ENCODE assay signal across 17 mouse cellular contexts in the genomic region with DNA sequence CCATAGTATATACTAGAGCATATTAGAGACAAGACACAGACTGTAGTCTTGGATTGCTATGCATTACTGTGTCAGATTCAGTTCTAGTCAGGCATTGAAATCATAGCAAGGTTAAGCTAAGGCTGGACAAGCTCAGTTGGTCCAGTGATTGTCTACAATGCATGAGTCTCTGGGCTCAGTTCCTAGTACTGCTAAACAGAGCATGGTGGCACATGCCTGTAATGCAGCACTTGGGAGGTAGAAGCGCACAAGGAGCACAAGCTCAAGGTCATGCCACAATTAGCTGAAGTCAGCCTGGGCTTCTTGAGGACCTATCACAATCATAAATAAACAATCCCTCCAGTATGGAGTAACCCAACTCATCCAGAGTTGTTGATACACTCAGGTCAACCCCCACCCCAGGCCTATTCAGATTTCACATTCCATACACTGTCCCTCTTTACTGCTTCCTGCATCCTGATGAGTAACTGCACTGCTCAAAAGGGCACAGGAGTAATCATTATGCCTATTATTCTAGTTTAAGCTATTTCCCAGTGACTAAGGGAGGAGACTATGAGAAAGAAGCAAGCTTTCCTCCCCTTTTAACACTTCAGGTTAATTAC.
"Had no signal": no experiment of that assay in that cellular context is flagged by ENCODE, and none has a peak within 500 bp of the region (broad histone marks: within the 10 kb centered on the region; RNA-seq: fewer than 3 reads in every experiment).

No protein-coding gene starts in this region.

- H3K9ac ChIP-seq: limb, embryonic 12.5 days; limb, embryonic 15.5 days; liver, embryonic 14.5 days; liver, postnatal 0 days; lung, embryonic 14.5 days; midbrain, embryonic 13.5 days; neural tube, embryonic 13.5 days had no signal

- ATAC-seq: liver, postnatal 0 days; lung, postnatal 0 days; midbrain, embryonic 13.5 days; midbrain, embryonic 16.5 days had no signal

- DNase-seq: kidney, adult 8-10 months; left cerebral cortex, postnatal 4 days; liver, postnatal 0 days; lung, embryonic 14.5 days; lung, postnatal 36 days; thymus, postnatal 25 days had no signal

- H3K9me3 ChIP-seq: limb, embryonic 12.5 days; limb, embryonic 15.5 days; megakaryocyte, embryonic 14.5 days; midbrain, embryonic 10.5 days; midbrain, embryonic 13.5 days; neural tube, embryonic 13.5 days had no signal

- H3K4me1 ChIP-seq: limb, embryonic 12.5 days; limb, embryonic 15.5 days; megakaryocyte, embryonic 14.5 days; midbrain, embryonic 10.5 days; midbrain, embryonic 13.5 days; neural tube, embryonic 13.5 days had no signal

- H3K4me2 ChIP-seq: limb, embryonic 12.5 days; limb, embryonic 15.5 days; liver, embryonic 11.5 days; lung, embryonic 14.5 days; midbrain, embryonic 13.5 days; neural tube, embryonic 13.5 days had no signal

- H3K36me3 ChIP-seq: midbrain, embryonic 10.5 days had no signal

- H3K27me3 ChIP-seq: limb, embryonic 12.5 days; limb, embryonic 15.5 days; megakaryocyte, embryonic 14.5 days; midbrain, embryonic 13.5 days; neural tube, embryonic 13.5 days had no signal

- H3K27ac ChIP-seq: limb, embryonic 12.5 days; limb, embryonic 15.5 days; liver, embryonic 14.5 days; midbrain, embryonic 10.5 days; midbrain, embryonic 13.5 days; neural tube, embryonic 13.5 days had no signal

- H3K4me3 ChIP-seq: limb, embryonic 12.5 days; limb, embryonic 15.5 days; megakaryocyte, embryonic 14.5 days; midbrain, embryonic 10.5 days; midbrain, embryonic 13.5 days; myocyte; neural tube, embryonic 13.5 days had no signal
